Mouse (Mus musculus) spleen, adult 2 months (tissue): ENCODE measurements at regions not wholly inside any gene's neighbourhood (a gene's known extent, or its start where the extent isn't known, plus 50 kb on each side); places are given as distances from the start of the nearest gene placed in this dataset.

ENCODE experiments used
- CTCF ChIP-seq: fragments of 200-500 bp; IDR thresholded peaks from 2 replicates; pipeline ENCODE4 v1.5.1; 2011; ENCODE audit warnings: mild to moderate bottlenecking, inconsistent platforms; ENCODE audit not compliant: insufficient read depth, insufficient read length, insufficient replicate concordance; ENCODE audit errors: extremely low read depth
- POLR2A ChIP-seq: fragments of 200-500 bp; IDR thresholded peaks from 2 replicates; pipeline ENCODE4 v1.6.1; 2011; ENCODE audit warnings: low read depth, low read length, inconsistent platforms

GRCm38 (mm10) chr11:32120596-32120995 lies 79.5 kb downstream of the Il9r start:
- TF ChIP-seq CTCF (no peak), POLR2A (no peak)
